Mouse (Mus musculus): ENCODE data around the gene Dazap1. TPM values are rescaled to one million over a fixed set of nuclear protein-coding genes. Genes with fewer than 3 reads are reported as not detected.

The Dazap1 gene
- total RNA-seq, 2 experiments from 2014 or later = 30.0 to 40.4 TPM

Small RNA genes lying within 50 kb of the gene (microRNA-seq; reads per million reads assigned to microRNA genes)
- 0 to 0.72 reads per million in 2 experiments for gene Mir6911

Other genes starting within 250 kb of the Dazap1 start
- gene Arhgap45, start 244.8 kb upstream of the Dazap1 start, total RNA-seq (2021) = 1 to 10 TPM; 1.1 to 2.7 TPM
- gene Polr2e, start 221.7 kb upstream of the Dazap1 start, total RNA-seq (2021) = 10 to 100 TPM; 36.0 to 42.5 TPM
- gene Gpx4, start 214.3 kb upstream of the Dazap1 start, total RNA-seq (2021) = 100 to 1,000 TPM; 500 to 536 TPM
- gene Sbno2, start 155.9 kb upstream of the Dazap1 start, total RNA-seq (2021) = 1 to 10 TPM; 4.5 to 7.3 TPM
- gene Stk11, start 145.7 kb upstream of the Dazap1 start, total RNA-seq (2021) = 100 to 1,000 TPM; 120 to 135 TPM
- gene Atp5d, start 122.9 kb upstream of the Dazap1 start, total RNA-seq (2021) = 100 to 1,000 TPM; 600 to 616 TPM
- gene Cbarp, start 120.7 kb upstream of the Dazap1 start, total RNA-seq (2021) = 1 to 10 TPM; 1.4 to 2.1 TPM
- gene Midn, start 113.2 kb upstream of the Dazap1 start, total RNA-seq (2021) = 10 to 100 TPM; 37.6 to 49.3 TPM
- 10 to 100 TPM; 22.6 to 28.3 TPM for gene Cirbp, start 95.5 kb upstream of the Dazap1 start, total RNA-seq (2021)
- 1 to 10 TPM; 4.7 to 5.1 TPM for gene 1600002K03Rik, start 88.5 kb upstream of the Dazap1 start, total RNA-seq (2021)
- under 1 TPM; 0.27 to 0.31 TPM for gene Efna2, start 82.0 kb upstream of the Dazap1 start, total RNA-seq (2021)
- gene Mum1, start 35.1 kb upstream of the Dazap1 start, total RNA-seq (2021) = 10 to 100 TPM; 12.3 to 14.3 TPM
- gene Ndufs7, start 12.4 kb upstream of the Dazap1 start, total RNA-seq (2021) = 100 to 1,000 TPM; 516 to 553 TPM
- 10 to 100 TPM; 35.1 to 59.8 TPM for gene Gamt, start 474 bp upstream of the Dazap1 start, total RNA-seq (2021)
- gene Rps15, start 31.0 kb downstream of the Dazap1 start, total RNA-seq (2021) = 100 to 1,000 TPM; 529 to 644 TPM
- under 1 TPM; 0.54 to 0.57 TPM for gene Apc2, start 34.5 kb downstream of the Dazap1 start, total RNA-seq (2021)
- gene 2310011J03Rik, start 59.1 kb downstream of the Dazap1 start, total RNA-seq (2021) = 1 to 10 TPM; 5.5 to 6.2 TPM
- gene Pcsk4, start 68.0 kb downstream of the Dazap1 start, total RNA-seq (2021) = 1 to 10 TPM; 1.1 to 2.0 TPM
- gene Reep6, start 68.5 kb downstream of the Dazap1 start, total RNA-seq (2021) = 1 to 10 TPM; 1.3 to 1.5 TPM
- gene Adamtsl5, start 86.9 kb downstream of the Dazap1 start, total RNA-seq (2021) = 10 to 100 TPM; 27.4 to 38.1 TPM
- under 1 TPM; 0.15 to 0.20 TPM for gene Plk5, start 95.0 kb downstream of the Dazap1 start, total RNA-seq (2021)
- gene Mex3d, start 126.2 kb downstream of the Dazap1 start, total RNA-seq (2021) = 1 to 10 TPM; 3.4 to 4.5 TPM
- 10 to 100 TPM; 95.1 to 99.9 TPM for gene Mbd3, start 138.1 kb downstream of the Dazap1 start, total RNA-seq (2021)
- 100 to 1,000 TPM; 825 to 866 TPM for gene Uqcr11, start 145.3 kb downstream of the Dazap1 start, total RNA-seq (2021)
- gene Tcf3, start 172.2 kb downstream of the Dazap1 start, total RNA-seq (2021) = 10 to 100 TPM; 11.0 to 12.0 TPM
- not detected for gene Onecut3, start 233.3 kb downstream of the Dazap1 start, total RNA-seq (2021)